Mouse (Mus musculus): ENCODE data around the gene Kcnc1.
A peak's percentile ranks its signal among the peaks of the same experiment; 100 is the strongest.

Kcnc1 gene

GRCm38 (mm10) chr7:46422052-46422763 is 25.9 kb downstream of the Kcnc1 start:
- no peak for TF ChIP-seq POU5F1 (IDR thresholded peaks at IDR 0.05; ENCODE audit: borderline replicate concordance, low read length)
- no peak for TF ChIP-seq CTCF (conservative IDR thresholded peaks at IDR 0.05; ENCODE audit: low read length)
- TF ChIP-seq NANOG (IDR thresholded peaks at IDR 0.05; ENCODE audit: borderline replicate concordance, low read length): no peak

GRCm38 (mm10) chr7:46422764-46423412 is 26.6 kb downstream of the Kcnc1 start:
- TF ChIP-seq CTCF (conservative IDR thresholded peaks at IDR 0.05; ENCODE audit: low read length) (peak; percentile 54), NANOG (IDR thresholded peaks at IDR 0.05; ENCODE audit: borderline replicate concordance, low read length) (no peak)
- no peaks in the 10 kb centered on the region for H3K9me3 ChIP-seq (ENCODE audit: low read length)

More at GRCm38 (mm10) chr7:46422052-46422763, 25.9 kb downstream of the Kcnc1 start:
- peaks cover under 1% of the 10 kb centered on the region; the same call in 1 of the 2 replicates for H3K4me1 ChIP-seq (replicated peaks; ENCODE audit: low read depth, low read length)
- H3K4me3 ChIP-seq (replicated peaks; ENCODE audit: low read length): no peak overlapping the region
- no peaks in the 10 kb centered on the region for H3K36me3 ChIP-seq (ENCODE audit: insufficient read depth, low read length)
- H3K9me3 ChIP-seq (ENCODE audit: low read length): no peaks in the 10 kb centered on the region
- peaks cover 39% of the 10 kb centered on the region for H3K27me3 ChIP-seq (ENCODE audit: insufficient read depth, low read length)

GRCm38 (mm10) chr7:46423951-46424350 is 27.7 kb downstream of the Kcnc1 start:
- Histone ChIP-seq H3K4me1 (replicated peaks; ENCODE audit: low read depth, low read length) (peaks cover 7% of the 10 kb centered on the region; the same call in 1 of the 2 replicates), H3K27me3 (ENCODE audit: insufficient read depth, low read length) (peaks cover 50% of the 10 kb centered on the region), H3K9me3 (ENCODE audit: low read length) (no peaks in the 10 kb centered on the region), H3K36me3 (ENCODE audit: insufficient read depth, low read length) (no peaks in the 10 kb centered on the region), H3K4me3 (replicated peaks; ENCODE audit: low read length) (no peak overlapping the region)
- TF ChIP-seq CTCF (conservative IDR thresholded peaks at IDR 0.05; ENCODE audit: low read length): no peak

More at GRCm38 (mm10) chr7:46422764-46423412, 26.6 kb downstream of the Kcnc1 start:
- peaks cover 7% of the 10 kb centered on the region; the same call in 1 of the 2 replicates for H3K4me1 ChIP-seq (replicated peaks; ENCODE audit: low read depth, low read length)
- H3K4me3 ChIP-seq (replicated peaks; ENCODE audit: low read length): no peak overlapping the region
- H3K36me3 ChIP-seq (ENCODE audit: insufficient read depth, low read length): no peaks in the 10 kb centered on the region
- peaks cover 45% of the 10 kb centered on the region for H3K27me3 ChIP-seq (ENCODE audit: insufficient read depth, low read length)

GRCm38 (mm10) chr7:46425012-46425411 is 28.7 kb downstream of the Kcnc1 start:
- no peak overlapping the region for H3K4me3 ChIP-seq (replicated peaks; ENCODE audit: low read length)
- no peaks in the 10 kb centered on the region for H3K9me3 ChIP-seq (ENCODE audit: low read length)
- H3K36me3 ChIP-seq (ENCODE audit: insufficient read depth, low read length): no peaks in the 10 kb centered on the region
- peaks cover 52% of the 10 kb centered on the region for H3K27me3 ChIP-seq (ENCODE audit: insufficient read depth, low read length)
- H3K4me1 ChIP-seq (replicated peaks; ENCODE audit: low read depth, low read length): peaks cover 7% of the 10 kb centered on the region; the same call in 1 of the 2 replicates
- TF ChIP-seq POU5F1 (IDR thresholded peaks at IDR 0.05; ENCODE audit: borderline replicate concordance, low read length) (no peak), CTCF (conservative IDR thresholded peaks at IDR 0.05; ENCODE audit: low read length) (no peak), NANOG (IDR thresholded peaks at IDR 0.05; ENCODE audit: borderline replicate concordance, low read length) (no peak)

GRCm38 (mm10) chr7:46433874-46434273 is 37.6 kb downstream of the Kcnc1 start:
- no peak overlapping the region for H3K4me3 ChIP-seq (replicated peaks; ENCODE audit: low read length)
- TF ChIP-seq POU5F1 (IDR thresholded peaks at IDR 0.05; ENCODE audit: borderline replicate concordance, low read length): peak; percentile 63; the same call in 1 of the 2 replicates
- no peak for TF ChIP-seq NANOG (IDR thresholded peaks at IDR 0.05; ENCODE audit: borderline replicate concordance, low read length)
- no peaks in the 10 kb centered on the region for H3K36me3 ChIP-seq (ENCODE audit: insufficient read depth, low read length)
- no peaks in the 10 kb centered on the region for H3K4me1 ChIP-seq (replicated peaks; ENCODE audit: low read depth, low read length)
- H3K9me3 ChIP-seq (ENCODE audit: low read length): no peaks in the 10 kb centered on the region
- peaks cover 38% of the 10 kb centered on the region for H3K27me3 ChIP-seq (ENCODE audit: insufficient read depth, low read length)

GRCm38 (mm10) chr7:46435833-46436232 is 39.5 kb downstream of the Kcnc1 start:
- Histone ChIP-seq H3K4me1 (replicated peaks; ENCODE audit: low read depth, low read length) (no peaks in the 10 kb centered on the region), H3K4me3 (replicated peaks; ENCODE audit: low read length) (no peak overlapping the region), H3K27me3 (ENCODE audit: insufficient read depth, low read length) (peaks cover 30% of the 10 kb centered on the region), H3K9me3 (ENCODE audit: low read length) (no peaks in the 10 kb centered on the region), H3K36me3 (ENCODE audit: insufficient read depth, low read length) (no peaks in the 10 kb centered on the region)
- TF ChIP-seq NANOG (IDR thresholded peaks at IDR 0.05; ENCODE audit: borderline replicate concordance, low read length): no peak
- TF ChIP-seq POU5F1 (IDR thresholded peaks at IDR 0.05; ENCODE audit: borderline replicate concordance, low read length): no peak
- peak; percentile 17 for TF ChIP-seq CTCF (conservative IDR thresholded peaks at IDR 0.05; ENCODE audit: low read length)

- H3K36me3 ChIP-seq (ENCODE audit: insufficient read depth, low read length): no peaks in the 10 kb centered on the region
- no peaks in the 10 kb centered on the region for H3K9me3 ChIP-seq (ENCODE audit: low read length)
- no peak for TF ChIP-seq CTCF (conservative IDR thresholded peaks at IDR 0.05; ENCODE audit: low read length)
- no peak for TF ChIP-seq POU5F1 (IDR thresholded peaks at IDR 0.05; ENCODE audit: borderline replicate concordance, low read length)
- TF ChIP-seq NANOG (IDR thresholded peaks at IDR 0.05; ENCODE audit: borderline replicate concordance, low read length): no peak
- no peaks in the 10 kb centered on the region for H3K4me1 ChIP-seq (replicated peaks; ENCODE audit: low read depth, low read length)
- no peak overlapping the region for H3K4me3 ChIP-seq (replicated peaks; ENCODE audit: low read length)
- H3K27me3 ChIP-seq (ENCODE audit: insufficient read depth, low read length): peaks cover 10% of the 10 kb centered on the region
These were observed 42.3 kb downstream of the Kcnc1 start for GRCm38 (mm10) chr7:46438537-46439141.

- no peaks in the 10 kb centered on the region for H3K36me3 ChIP-seq (ENCODE audit: insufficient read depth, low read length)
- TF ChIP-seq POU5F1 (IDR thresholded peaks at IDR 0.05; ENCODE audit: borderline replicate concordance, low read length) (no peak), CTCF (conservative IDR thresholded peaks at IDR 0.05; ENCODE audit: low read length) (no peak), NANOG (IDR thresholded peaks at IDR 0.05; ENCODE audit: borderline replicate concordance, low read length) (no peak)
- H3K4me1 ChIP-seq (replicated peaks; ENCODE audit: low read depth, low read length): no peaks in the 10 kb centered on the region
- no peak overlapping the region for H3K4me3 ChIP-seq (replicated peaks; ENCODE audit: low read length)
- no peaks in the 10 kb centered on the region for H3K27me3 ChIP-seq (ENCODE audit: insufficient read depth, low read length)
- no peaks in the 10 kb centered on the region for H3K9me3 ChIP-seq (ENCODE audit: low read length)
These were observed 46.9 kb downstream of the Kcnc1 start for GRCm38 (mm10) chr7:46443163-46443562.
